Mouse (Mus musculus) mouse trophoblast stem cell (cell line): ENCODE results near the gene Ddit4.

Experiments used
- in situ Hi-C, 2 experiments: fragments of 300-500 bp; cut with MseI, MboI; formaldehyde crosslinking; loops; 2 replicates in 1 of 2; 3 replicates in 1 of 2; pipeline ENCODE4 v1.15.1; 2025

Gene Ddit4

DNA sequence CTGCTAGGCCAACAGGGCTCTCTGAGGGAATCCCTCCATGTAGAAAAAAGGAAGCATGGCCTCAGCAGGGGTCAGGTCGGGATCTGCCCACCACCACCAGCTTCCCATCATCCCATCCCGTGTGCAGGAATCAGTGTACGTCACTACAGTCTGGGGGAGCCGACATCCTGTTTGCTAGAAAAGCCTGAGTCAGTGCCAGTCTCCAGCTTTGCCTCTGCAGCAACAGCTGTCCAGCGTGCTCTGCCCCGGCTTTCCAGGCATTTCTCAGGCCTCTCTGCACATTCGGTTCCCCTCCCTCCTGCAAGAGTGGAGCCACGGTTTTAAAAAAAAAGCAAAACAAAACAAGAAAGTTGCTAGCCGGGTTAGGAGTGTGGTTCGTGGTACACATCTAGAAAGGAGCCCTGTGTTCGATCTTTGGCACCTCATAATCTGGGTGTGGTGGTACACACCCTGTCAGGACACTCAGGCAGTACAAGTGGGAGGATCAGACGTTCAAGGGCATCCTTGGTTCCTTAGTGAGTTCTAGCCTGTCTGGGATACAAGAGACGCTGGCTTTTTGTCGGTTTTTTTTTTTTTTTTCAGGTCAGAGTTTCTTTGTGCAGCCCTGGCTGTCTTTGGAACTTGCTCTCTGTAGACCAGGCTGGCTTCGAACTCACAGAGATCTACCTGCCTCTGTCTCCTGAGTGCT, 32.0 kb downstream of the Ddit4 start:
- in situ Hi-C loops, result no loop called here

DNA sequence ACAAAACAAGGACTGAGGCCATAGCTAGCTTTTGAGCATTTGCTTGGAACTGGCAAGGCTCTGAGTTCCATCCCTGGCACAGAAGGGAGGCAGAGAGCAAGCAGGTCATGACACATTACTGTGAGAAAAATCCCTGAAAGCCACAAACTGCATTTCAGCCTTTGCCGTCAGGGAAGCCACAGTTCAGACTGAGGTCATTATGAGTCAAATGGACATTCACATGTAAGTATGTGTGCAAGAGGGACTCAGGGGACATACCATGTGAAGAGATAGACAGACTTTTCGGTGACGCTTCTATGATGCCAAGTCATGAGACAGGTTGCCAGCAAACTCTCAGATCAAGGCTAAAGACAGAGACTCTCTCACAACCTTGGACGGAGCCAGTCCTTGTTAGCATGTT, 33.5 kb downstream of the Ddit4 start:
- in situ Hi-C loops, result no loop called here

DNA sequence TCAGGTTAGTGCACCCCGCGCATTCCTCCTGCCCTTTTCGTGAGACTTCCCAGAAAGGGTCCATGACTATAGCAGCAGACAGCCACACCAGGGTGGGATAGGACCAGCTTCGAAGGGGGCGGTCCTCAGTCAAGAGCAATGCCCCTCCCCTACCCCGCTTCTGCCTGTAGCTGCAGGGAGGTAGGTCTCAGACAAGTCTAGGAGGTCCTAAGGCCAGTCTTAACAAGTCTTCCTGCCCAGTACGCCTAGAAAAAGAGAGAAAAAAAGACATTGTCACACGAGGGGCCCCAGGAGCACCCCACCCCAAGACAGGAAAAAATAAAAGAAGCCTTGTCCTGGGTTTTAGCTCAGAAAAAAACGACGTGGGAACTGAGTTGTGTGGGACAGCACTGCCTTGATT, 35.0 kb downstream of the Ddit4 start:
- in situ Hi-C loops, result no loop called here

DNA sequence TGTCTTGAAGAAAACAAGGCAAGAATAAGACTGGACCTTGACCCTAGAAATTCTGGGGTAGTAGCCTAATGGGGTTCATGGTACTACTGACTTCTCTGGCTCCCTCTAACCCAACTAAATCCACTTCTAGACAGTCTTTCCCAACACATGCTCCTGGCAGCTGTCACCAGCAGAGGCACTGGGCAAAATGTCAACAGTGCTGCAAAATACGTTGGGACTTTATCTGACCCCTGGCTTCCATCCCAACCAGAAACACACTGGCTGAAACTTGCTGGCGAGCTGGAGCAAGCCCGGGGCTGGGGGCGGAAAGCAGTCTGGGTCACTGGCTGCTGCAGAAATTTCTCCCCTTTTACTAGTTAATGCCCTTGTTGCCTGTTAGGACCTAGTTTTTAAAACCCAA, 35.5 kb downstream of the Ddit4 start:
- in situ Hi-C loops, result no loop called here

DNA sequence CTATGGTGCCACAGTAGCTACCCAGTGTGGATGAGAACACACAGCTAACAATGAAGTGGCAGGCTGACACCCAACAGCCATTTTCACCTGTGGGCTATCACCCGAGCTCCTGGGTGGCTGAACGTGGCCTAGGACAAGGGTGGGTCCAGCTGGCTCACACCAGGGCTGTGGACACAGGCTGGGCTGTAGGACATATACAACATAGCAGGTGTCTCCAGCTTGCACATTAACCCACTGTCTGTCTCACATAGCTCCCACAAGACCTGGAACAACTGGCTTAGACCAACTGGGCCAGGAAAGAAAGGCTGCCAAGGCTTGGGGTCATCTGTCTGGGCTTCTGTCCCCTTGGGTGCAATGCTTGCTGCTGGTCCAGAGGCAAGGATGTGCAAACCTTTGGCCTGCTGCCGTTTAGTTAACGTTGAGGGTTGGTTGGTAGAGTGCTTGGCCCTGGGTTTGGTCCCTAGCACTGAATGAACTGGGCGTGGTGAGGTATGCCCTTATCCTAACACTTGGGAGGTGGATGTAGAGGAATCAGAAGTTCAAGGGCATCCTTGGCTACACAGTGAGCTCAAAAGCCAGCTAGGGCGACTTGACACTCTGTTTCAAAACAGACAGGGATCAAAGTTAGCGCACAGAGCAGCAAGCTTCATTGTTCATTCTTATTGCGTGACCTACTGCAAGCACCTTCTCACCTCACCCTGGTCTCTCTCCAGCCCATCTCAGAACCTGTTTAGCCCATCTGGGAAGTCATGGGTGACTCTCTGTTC, 36.3 kb downstream of the Ddit4 start:
- in situ Hi-C loops, result no loop called here

DNA sequence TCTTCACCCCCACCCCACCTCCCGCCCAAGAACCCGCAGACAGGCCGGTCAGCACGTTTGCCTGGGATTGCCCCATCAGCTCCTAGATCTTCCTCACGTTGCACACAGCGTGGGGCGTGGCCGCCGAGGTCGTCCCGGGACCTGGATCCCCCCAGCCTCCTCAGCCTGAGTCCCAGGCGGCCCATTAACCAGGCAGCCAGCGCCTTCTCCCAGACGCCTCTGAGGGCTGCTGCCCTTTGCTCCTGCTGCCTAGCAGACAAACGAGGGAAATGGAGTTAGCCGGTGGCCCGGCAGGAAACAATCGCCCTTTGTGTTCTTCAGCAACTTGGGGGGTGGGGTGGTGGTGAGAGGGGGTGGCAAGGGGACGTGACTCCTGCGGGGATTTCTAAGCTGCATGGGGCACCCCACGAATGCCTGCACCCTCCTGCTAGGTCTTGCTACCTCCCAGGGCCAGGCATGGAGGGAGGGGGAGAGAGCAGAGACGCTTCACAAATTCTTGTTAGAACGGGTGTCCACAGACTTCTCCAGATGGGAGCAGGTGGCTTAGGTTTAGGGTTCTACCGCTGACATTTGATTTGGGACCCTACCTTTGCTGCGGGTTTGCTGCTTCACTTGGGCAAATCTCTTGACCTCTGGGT, 40.0 kb downstream of the Ddit4 start:
- in situ Hi-C loops, result no loop called here

DNA sequence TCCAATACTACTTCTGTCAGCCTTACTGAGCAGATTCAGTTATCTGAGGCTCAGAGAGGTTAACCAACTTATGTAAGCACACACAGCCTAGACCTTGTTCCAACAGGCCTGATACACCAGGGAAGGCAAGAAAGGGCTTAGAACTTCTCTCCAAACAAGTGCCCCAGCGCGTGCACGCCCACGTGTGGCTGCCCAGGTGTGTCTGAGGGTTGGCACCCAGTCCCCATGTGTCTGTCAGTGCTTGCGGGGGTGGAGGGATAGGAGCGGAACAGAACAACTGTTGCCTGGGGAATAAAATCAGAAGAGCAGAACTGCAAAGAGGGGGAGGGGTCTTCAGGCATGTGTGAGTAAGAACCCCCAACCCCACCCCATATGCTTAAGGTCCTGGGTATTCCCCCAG, 40.5 kb downstream of the Ddit4 start:
- in situ Hi-C loops, result no loop called here

DNA sequence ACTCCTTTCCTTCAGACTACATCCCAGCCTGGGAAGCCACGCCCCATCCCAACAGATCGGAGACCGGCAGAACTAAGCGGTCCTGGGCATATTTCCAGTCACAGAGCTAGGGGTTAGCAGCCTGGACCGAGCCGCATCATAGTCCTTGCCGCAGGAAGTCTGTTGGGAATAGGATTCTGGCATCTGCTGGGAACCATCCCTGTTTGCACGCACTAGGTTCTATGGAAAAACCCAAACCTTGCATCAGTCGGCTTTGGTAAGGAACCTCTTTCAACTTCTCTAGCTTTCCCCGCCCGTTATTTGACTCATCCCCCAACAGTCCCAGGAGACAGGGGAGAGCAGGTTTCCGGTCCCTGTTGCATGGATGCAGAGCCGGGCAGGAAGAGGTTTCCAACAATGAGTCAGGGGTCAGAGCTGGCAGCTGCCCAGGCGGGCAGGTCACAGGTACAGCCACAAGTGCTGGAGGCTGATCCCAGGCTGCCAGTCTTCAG, 42.2 kb downstream of the Ddit4 start:
- in situ Hi-C loops, result no loop called here

DNA sequence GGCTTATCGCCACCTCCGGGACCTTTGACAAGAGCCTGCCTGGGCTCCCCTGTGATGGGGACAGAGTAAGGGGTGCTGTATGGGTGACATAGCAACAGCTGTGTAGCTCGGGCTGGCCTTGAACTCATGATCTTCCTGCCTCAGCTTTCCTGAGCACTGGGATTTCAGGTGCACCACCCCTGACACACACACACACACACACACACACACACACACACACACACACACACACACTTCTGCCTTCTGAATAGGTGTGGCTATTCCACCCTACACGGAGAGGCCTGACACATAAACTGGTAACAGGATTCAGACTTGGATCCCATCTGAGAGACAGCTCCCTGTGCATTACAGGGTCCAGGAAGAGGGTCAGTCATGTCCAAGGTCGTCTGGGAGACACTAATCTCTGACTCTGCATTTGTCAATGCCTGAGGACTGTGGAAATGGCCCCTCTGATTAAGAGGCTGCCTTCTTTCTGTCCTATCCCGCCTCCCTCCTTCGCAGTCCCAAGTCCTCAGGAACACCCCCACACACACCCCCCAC, 42.8 kb downstream of the Ddit4 start:
- in situ Hi-C loops, result no loop called here

DNA sequence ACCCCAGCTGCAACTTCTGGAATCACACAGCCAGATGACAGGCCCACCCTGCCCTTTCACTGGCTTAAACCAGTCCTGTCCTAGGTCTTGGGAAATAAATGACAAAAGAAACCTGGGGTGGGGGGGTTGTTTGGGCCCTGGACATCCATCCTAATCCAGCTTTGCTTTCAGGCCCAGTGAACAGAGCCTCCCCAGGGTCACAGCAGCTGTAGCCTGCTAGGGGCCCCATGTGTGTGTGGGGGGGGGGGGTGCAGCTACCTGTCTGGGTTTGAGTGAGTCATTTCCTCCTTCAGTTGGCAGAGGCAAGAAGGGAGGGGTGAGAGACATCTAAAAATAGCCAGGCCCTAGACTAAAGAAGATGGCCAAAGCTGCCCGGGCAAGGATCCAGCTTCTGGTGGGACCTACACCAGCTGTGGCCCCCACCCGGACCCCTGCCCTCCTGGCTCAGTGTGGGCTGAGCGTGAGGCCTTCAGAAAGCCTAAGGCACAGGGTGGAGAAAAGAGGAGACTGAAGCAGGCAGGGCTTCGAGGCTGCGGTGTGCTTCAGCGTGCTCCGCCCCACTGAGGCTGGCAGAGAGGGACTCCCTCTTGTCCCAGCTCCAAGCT, 43.8 kb downstream of the Ddit4 start:
- in situ Hi-C loops, result no loop called here

DNA sequence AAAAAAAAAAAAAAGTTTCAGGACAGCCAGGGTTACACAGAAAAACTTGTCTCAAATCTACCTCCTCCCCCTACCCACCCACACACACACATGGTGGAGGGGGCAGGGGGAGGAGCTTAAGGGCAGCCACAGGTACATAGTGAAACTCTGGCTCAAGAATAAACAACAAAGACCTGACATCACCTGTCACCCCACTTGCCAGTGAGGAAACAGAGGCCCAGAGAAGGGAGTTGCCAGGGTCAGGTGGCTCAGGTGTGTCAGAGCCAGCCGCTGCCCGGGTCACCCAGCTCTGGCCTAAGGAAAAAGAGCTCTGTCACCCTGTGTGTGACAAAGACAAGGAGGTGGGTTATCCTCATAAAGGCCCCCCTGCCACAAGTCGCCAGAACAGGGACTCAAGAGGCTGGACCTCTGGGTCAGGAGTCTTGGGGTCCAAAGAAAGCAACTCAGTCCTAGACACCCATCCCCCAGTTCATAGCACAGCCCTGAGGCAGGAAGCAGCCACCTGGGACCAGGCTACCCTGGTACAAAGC, 44.5 kb downstream of the Ddit4 start:
- in situ Hi-C loops, result no loop called here

DNA sequence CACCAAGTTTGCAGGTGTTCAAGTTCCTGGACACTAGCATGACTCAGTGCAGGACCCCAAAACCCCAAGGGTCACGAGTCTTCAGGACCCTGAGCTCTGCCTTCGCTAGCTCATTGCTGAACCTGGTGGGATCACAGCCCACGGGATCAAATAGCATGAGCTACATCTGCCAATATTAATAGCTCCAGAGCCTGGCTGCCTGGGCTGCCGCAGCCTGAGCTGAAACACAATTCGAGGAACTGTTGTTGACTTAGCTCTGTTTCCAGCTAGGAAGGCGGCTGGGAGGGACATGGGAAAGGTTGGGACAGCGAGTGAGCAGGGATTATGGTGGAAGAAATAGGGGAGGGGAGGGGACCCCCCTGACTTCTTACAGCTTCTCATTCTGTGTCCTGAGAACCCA, 48.5 kb downstream of the Ddit4 start:
- in situ Hi-C loops, result no loop called here

DNA sequence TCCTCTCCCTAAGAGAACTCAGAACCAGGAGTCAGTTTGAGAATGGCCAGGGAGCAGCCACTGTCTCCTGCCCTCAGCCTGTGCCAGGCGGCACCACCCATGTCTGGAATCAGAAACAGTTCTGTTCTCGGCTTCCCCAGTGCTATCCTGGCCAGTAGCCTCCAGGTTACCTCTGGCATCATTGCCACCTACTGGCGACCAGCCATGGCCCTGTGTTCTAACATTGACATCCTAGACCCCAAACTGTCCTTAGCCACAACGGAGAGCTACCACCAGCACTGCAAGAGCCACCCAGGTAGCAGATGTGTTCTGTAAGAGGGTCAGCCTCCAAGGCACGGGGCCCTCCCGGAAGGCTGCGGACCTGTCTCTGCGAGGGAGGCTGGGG, 49.0 kb downstream of the Ddit4 start:
- in situ Hi-C loops, result no loop called here

DNA sequence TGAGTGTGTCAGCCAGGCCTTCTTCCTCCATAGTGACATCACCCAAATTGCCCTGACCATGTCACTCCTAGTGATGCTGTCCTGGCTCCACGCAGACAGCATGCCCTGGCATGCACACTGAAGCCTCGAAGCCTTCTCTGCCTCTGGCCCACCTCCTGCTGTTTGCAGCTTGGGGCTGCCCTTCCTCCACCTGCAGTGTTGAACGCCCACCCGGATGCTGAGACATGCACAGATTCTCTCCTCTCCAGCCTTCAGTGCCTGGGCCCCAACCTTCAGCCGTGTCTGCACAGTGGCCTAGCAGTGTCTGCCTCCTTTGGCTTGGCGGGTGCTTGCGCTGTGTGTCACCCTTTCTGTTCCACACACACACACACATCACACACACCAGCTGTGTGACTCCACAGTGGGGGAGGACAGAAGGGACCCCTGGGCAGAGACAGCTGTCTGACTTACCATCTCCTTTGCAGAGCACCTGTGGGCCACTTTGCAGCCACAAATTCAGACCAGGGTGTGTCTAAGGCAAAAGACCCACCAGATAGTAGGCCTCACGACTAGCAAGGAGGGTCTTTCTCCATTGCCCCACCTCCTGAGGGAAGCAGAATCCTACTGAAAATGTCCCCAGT, 49.5 kb downstream of the Ddit4 start:
- in situ Hi-C loops, result no loop called here

DNA sequence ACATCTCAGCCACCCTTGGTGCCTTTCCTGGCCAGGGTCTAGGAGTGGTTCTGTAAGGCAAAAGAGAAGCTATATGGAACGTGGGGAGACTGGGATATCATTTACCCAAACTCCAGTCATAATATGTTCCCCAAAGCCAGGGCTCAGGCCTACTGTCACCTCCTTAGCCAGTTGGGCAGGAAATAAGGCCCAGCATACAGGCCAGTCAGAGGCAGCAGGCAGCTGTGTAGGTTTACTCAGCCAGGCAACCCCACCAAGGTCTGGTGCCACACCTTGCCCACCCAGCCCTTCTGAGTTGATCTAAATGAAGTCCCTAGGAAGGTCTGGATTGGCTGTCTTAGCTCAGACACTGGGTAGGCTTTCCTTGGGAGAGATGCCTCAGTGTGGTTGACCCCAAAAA, 50.2 kb downstream of the Ddit4 start:
- in situ Hi-C loops, result no loop called here

DNA sequence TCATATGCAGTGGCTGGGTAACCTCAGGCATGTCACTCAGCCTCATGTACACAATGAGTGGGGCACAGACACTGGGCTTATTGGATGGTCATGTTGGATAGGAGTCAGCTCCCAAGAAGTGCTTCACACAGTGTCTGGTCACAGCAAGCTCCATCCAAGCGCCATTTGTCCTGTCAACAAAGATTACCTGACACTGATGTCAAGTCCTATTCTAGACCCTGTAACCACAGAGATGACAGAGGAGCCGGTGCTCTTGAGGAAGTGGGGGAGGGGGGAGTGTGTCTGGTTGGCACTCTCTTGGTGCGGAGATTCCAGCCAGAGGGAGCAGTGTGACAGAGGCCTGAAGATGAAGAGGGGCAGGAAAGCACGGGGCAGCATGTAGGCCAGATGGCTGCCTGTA, 50.7 kb downstream of the Ddit4 start:
- in situ Hi-C loops, result no loop called here

DNA sequence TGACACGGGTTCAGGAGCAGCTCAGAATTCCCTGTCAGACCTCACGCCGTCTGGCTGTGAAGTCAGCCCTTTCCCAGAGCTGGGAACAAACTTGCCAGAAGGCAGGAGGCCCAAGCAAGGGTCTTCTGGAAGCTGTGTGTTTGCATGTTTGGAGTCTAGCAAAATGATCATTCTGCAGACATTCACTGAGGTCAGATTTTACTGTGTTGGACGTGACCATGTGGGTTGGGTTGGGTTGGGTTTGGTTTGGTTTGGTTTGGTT, 51.5 kb downstream of the Ddit4 start:
- in situ Hi-C loops, result no loop called here
